Mouse (Mus musculus) liver, embryonic 13.5 days (tissue): ENCODE results near the gene Ppp4r3b. TPM values are rescaled to one million over a fixed set of nuclear protein-coding genes. Genes with fewer than 3 reads are reported as not detected.

Source experiments
- ATAC-seq: fragments of 200-750 bp; cut with Nextera tagmentation; 2 replicates; pipeline ENCODE4 v1.8.0; 2017; ENCODE audit warnings: low read depth, mild to moderate bottlenecking, moderate number of reproducible peaks, moderate library complexity
- DNase-seq: peaks from one replicate; pipeline ENCODE4 v3.0.0; 2022
- H3K27ac ChIP-seq: fragments of 300-500 bp; sonication (generic); 2 replicates; pipeline ENCODE4 v1.5.1; 2015; ENCODE audit warnings: moderate library complexity, mild to moderate bottlenecking, inconsistent platforms
- H3K27me3 ChIP-seq: fragments of 300-500 bp; sonication (generic); 2 replicates; pipeline ENCODE4 v1.6.1; 2015; ENCODE audit warnings: mild to moderate bottlenecking, inconsistent platforms
- H3K36me3 ChIP-seq: fragments of 300-500 bp; sonication (generic); 2 replicates; pipeline ENCODE4 v1.6.1; 2015; ENCODE audit warnings: mild to moderate bottlenecking, inconsistent platforms
- H3K4me1 ChIP-seq: fragments of 300-500 bp; sonication (generic); replicated peaks from 2 replicates; pipeline ENCODE4 v1.6.1; 2015; ENCODE audit warnings: inconsistent platforms
- H3K4me2 ChIP-seq: fragments of 300-500 bp; sonication (generic); 2 replicates; pipeline ENCODE4 v1.6.1; 2015; ENCODE audit warnings: inconsistent platforms, mild to moderate bottlenecking, moderate library complexity
- H3K4me3 ChIP-seq: fragments of 300-500 bp; sonication (generic); replicated peaks from 2 replicates; pipeline ENCODE4 v1.5.1; 2015; ENCODE audit warnings: mild to moderate bottlenecking, inconsistent platforms
- H3K9ac ChIP-seq: fragments of 300-500 bp; sonication (generic); 2 replicates; pipeline ENCODE4 v1.6.1; 2015; ENCODE audit warnings: mild to moderate bottlenecking, inconsistent platforms
- H3K9me3 ChIP-seq: fragments of 300-500 bp; sonication (generic); replicated peaks from 2 replicates; pipeline ENCODE4 v1.6.1; 2016; ENCODE audit warnings: inconsistent platforms
- WGBS: fragments of 180-500 bp; shearing (Covaris S2); methylation state at CpG from one replicate; pipeline ENCODE4 v1.1.7; 2015; ENCODE audit not compliant: insufficient replicate concordance; 5-methylcytosine and 5-hydroxymethylcytosine counted together
- polyA plus RNA-seq: library from polyadenylated mRNA; unstranded; fragments of >200 nt; fragmentation: Nextera tagmentation; extraction: Ambion mirVana; gene quantifications from 2 replicates; pipeline ENCODE4 v1.2.1, GENCODE M21; 2015

Ppp4r3b gene
- polyA plus RNA-seq, 1 experiment from 2014 or later, result 48.7 TPM

- no peak overlapping the region for H3K4me3 ChIP-seq
- H3K9me3 ChIP-seq, result no peaks in the 10 kb centered on the region
- DNase-seq (no peak), ATAC-seq (no peak)
- no peaks in the 10 kb centered on the region for H3K27me3 ChIP-seq
- H3K27ac ChIP-seq, result no peak overlapping the region
- no peak overlapping the region for H3K9ac ChIP-seq
- peaks cover 9% of the 10 kb centered on the region for H3K36me3 ChIP-seq
- peaks cover 3% of the 10 kb centered on the region; the same call in 1 of the 2 replicates for H3K4me1 ChIP-seq
- H3K4me2 ChIP-seq, result no peak overlapping the region
These were observed 65.4 kb downstream of the Ppp4r3b start for GRCm38 (mm10) chr11:29238047-29238446.

GRCm38 (mm10) chr11:29238551-29238950, 65.9 kb downstream of the Ppp4r3b start:
- Histone ChIP-seq H3K4me2 (no peak overlapping the region), H3K27me3 (no peaks in the 10 kb centered on the region), H3K36me3 (peaks cover 9% of the 10 kb centered on the region), H3K9me3 (no peaks in the 10 kb centered on the region), H3K4me3 (no peak overlapping the region), H3K9ac (no peak overlapping the region), H3K27ac (no peak overlapping the region), H3K4me1 (peaks cover 3% of the 10 kb centered on the region; the same call in 1 of the 2 replicates)
- ATAC-seq (no peak), DNase-seq (no peak)
- WGBS, result 76% methylated on average over 3 of the region's 3 CpGs

DNA sequence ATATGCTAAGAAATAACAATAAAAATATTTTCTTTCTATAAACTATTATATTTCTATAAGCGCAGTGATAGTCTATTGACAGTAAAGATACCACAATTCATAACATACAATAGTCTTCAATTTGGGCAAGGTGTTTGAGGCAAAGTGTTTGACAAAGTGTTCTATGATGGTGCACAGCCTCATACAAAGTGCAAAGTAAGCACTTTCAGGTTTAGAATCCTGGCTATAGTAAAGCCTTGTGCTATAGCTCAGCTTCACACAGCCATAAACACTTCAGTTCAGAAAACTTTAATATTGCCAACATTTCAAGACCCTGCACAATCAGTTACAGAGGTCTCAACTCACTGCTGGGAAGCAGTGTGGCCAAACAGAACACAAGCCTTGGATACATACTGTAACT, 66.7 kb downstream of the Ppp4r3b start:
- Histone ChIP-seq H3K9ac (no peak overlapping the region), H3K4me1 (peaks cover 3% of the 10 kb centered on the region; the same call in 1 of the 2 replicates), H3K4me2 (no peak overlapping the region), H3K4me3 (no peak overlapping the region), H3K9me3 (no peaks in the 10 kb centered on the region), H3K27me3 (no peaks in the 10 kb centered on the region), H3K36me3 (peaks cover 9% of the 10 kb centered on the region), H3K27ac (no peak overlapping the region)
- DNase-seq, result no peak
- 91% methylated on average over 1 of the region's 1 CpGs for WGBS
- ATAC-seq, result no peak

- no peak overlapping the region for H3K27ac ChIP-seq
- 79% methylated on average over 4 of the region's 4 CpGs for WGBS
- DNase-seq, result no peak
- H3K36me3 ChIP-seq, result peaks cover 9% of the 10 kb centered on the region
- no peaks in the 10 kb centered on the region for H3K9me3 ChIP-seq
- no peaks in the 10 kb centered on the region for H3K27me3 ChIP-seq
- ATAC-seq, result no peak
- no peak overlapping the region for H3K9ac ChIP-seq
- H3K4me3 ChIP-seq, result no peak overlapping the region
- H3K4me2 ChIP-seq, result no peak overlapping the region
- peaks cover 14% of the 10 kb centered on the region for H3K4me1 ChIP-seq
These were observed 69.3 kb downstream of the Ppp4r3b start for GRCm38 (mm10) chr11:29241961-29242360.

GRCm38 (mm10) chr11:29245988-29246387, 73.3 kb downstream of the Ppp4r3b start:
- H3K27me3 ChIP-seq, result no peaks in the 10 kb centered on the region
- peak overlapping the region; percentile 82 for H3K4me3 ChIP-seq
- WGBS, result 61% methylated on average over 4 of the region's 4 CpGs
- H3K9ac ChIP-seq, result peak overlapping the region; percentile 71
- no peak for DNase-seq
- no peaks in the 10 kb centered on the region for H3K9me3 ChIP-seq
- no peak overlapping the region for H3K27ac ChIP-seq
- peak overlapping the region; percentile 82 for H3K4me2 ChIP-seq
- no peak for ATAC-seq
- H3K4me1 ChIP-seq, result peaks cover 19% of the 10 kb centered on the region
- H3K36me3 ChIP-seq, result peaks cover 9% of the 10 kb centered on the region

DNA sequence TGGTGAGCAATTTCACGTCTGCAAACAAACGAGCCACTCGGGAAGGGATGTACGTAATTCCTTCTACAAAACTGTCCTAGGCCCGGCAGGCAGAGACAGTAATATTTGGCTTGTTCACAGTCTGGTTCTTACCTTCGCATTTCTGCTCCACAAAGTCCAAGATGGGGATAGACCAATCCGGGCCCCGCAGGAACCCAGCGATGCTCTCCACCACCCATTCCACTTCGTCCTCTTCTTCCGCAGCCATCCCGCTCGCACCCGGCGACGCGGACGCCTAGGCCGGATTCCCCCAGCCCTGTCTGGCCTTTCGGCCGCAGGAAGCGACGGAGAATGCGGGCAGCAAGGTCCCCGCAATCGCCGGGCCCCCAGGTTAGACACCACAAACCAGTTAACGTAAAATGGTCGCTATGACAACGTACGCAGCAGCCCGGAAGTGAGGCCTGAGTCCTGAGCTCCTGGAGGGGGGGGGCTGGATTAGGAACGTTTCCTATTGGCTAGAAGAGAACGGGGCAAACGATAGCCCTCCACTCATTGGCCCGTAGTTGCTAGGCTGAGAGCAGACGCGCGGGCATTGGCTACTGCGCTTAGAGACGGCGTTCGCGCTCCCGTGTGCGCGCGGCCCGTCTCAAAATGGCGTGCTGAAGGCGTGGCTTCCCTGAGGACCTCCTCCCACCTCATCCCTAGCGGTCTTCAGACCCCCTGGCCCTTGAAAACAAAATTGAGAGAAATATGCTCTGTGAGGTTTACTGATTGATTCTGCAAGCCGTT, 74.4 kb downstream of the Ppp4r3b start, which contains the start of gene Cfap36:
Gene Cfap36 (minus strand): TSS at position 527 of the 768 bp plus-strand sequence.
- Histone ChIP-seq H3K9ac (peak within 1 kb of the TSS; percentile 71), H3K4me3 (peak within 1 kb of the TSS; percentile 82), H3K27me3 (no peaks in the 10 kb centered on the region), H3K27ac (no peak within 1 kb of the TSS), H3K36me3 (peaks cover 7% of the 10 kb centered on the region), H3K4me1 (peaks cover 19% of the 10 kb centered on the region), H3K9me3 (no peaks in the 10 kb centered on the region), H3K4me2 (peak within 1 kb of the TSS; percentile 82)
- under 1% methylated on average over 53 of the region's 53 CpGs for WGBS
- ATAC-seq (peak; percentile 100), DNase-seq (peak; percentile 89)

DNA sequence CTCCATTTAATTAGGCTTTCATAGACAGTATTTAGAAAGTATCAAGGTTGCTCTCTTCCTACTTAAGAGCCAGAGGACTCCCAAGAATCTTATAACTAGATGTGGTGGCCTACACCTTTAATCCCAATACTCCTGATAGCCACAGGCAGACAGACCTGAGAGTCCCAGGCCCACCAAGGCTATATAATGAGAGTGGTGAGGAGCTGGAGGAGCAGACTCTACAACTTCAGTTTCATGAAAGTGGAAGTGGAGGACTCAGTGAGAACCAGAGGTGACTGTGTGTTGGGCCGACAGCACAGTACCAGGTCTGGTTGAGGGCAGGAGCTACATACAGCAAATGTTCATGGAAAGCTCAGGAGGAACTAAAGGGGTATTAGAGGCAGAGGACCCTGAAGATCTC, 75.0 kb downstream of the Ppp4r3b start:
- Histone ChIP-seq H3K27ac (no peak overlapping the region), H3K4me1 (peaks cover 19% of the 10 kb centered on the region), H3K4me3 (peak overlapping the region; percentile 82), H3K27me3 (no peaks in the 10 kb centered on the region), H3K4me2 (peak overlapping the region; percentile 82), H3K9ac (no peak overlapping the region), H3K36me3 (peaks cover 1% of the 10 kb centered on the region; the same call in 1 of the 2 replicates), H3K9me3 (no peaks in the 10 kb centered on the region)
- ATAC-seq (no peak), DNase-seq (no peak)
- 94% methylated on average over 1 of the region's 1 CpGs for WGBS

DNA sequence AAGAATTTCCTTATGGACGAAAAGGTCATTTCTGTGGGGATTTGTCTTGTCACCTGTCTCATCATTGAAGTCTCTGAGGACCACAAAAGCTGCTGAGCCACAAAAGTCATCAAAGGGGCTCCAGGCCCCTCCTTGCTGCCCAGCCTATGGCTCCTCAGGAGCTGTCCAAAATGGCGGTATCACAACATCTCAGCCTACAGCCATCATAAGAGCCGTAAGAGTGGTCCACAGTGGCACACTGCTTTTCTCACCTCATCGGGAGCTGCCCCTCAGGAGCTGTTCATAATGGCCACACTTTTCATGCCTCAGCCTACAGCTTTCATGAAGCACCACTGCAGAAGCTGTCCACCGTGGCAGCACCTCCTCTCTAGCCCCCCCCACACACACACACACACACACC, 75.7 kb downstream of the Ppp4r3b start:
- H3K4me2 ChIP-seq, result no peak overlapping the region
- ATAC-seq (no peak), DNase-seq (no peak)
- H3K4me1 ChIP-seq, result peaks cover 19% of the 10 kb centered on the region
- no peak overlapping the region for H3K27ac ChIP-seq
- H3K9ac ChIP-seq, result no peak overlapping the region
- 89% methylated on average over 5 of the region's 5 CpGs for WGBS
- no peaks in the 10 kb centered on the region for H3K27me3 ChIP-seq
- no peaks in the 10 kb centered on the region for H3K9me3 ChIP-seq
- H3K36me3 ChIP-seq, result no peaks in the 10 kb centered on the region
- H3K4me3 ChIP-seq, result no peak overlapping the region

GRCm38 (mm10) chr11:29254643-29255042, 82.0 kb downstream of the Ppp4r3b start:
- no peaks in the 10 kb centered on the region for H3K36me3 ChIP-seq
- no peaks in the 10 kb centered on the region for H3K4me1 ChIP-seq
- 50% methylated on average over 1 of the region's 1 CpGs for WGBS
- no peak overlapping the region for H3K4me2 ChIP-seq
- DNase-seq (no peak), ATAC-seq (no peak)
- H3K27ac ChIP-seq, result no peak overlapping the region
- H3K9me3 ChIP-seq, result no peaks in the 10 kb centered on the region
- H3K9ac ChIP-seq, result no peak overlapping the region
- H3K27me3 ChIP-seq, result no peaks in the 10 kb centered on the region
- H3K4me3 ChIP-seq, result no peak overlapping the region

GRCm38 (mm10) chr11:29267824-29268223, 95.1 kb downstream of the Ppp4r3b start:
- H3K9me3 ChIP-seq, result no peaks in the 10 kb centered on the region
- no peak for DNase-seq
- WGBS, result 18% methylated on average over 3 of the region's 3 CpGs

More at GRCm38 (mm10) chr11:29267824-29268223, 95.1 kb downstream of the Ppp4r3b start:
- Histone ChIP-seq H3K27ac (no peak overlapping the region), H3K27me3 (no peaks in the 10 kb centered on the region), H3K4me2 (no peak overlapping the region), H3K36me3 (no peaks in the 10 kb centered on the region), H3K9ac (no peak overlapping the region), H3K4me1 (no peaks in the 10 kb centered on the region), H3K4me3 (no peak overlapping the region)
- ATAC-seq, result no peak
